Comparison of ENCODE assay signal across 9 mouse cellular contexts in the genomic region with DNA sequence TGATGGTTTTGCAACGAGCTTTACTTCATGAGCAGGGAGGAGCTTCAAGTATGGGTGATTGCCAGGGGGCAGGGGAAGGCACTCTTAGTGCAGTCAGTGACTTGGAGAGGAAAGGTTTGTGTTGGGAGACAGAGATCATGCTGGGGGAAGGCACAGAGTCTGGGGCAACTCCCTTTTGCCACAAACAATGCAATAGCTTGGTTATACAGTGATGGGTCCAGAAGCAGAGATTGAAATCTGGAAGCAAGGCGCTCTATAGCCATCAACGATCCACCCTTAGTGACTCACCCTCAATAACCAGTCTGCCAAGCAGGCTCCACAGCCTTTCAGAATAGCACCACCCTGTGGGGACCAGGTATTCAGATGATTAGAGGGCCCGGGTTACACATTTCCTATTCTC. TPM values are rescaled to one million over a fixed set of nuclear protein-coding genes. Genes with fewer than 3 reads are reported as not detected.
DNase-seq lines count a peak whose midpoint lies in the region; ATAC-seq and TF ChIP-seq lines count a peak whose summit lies in the region.
"Had no signal": no experiment of that assay in that cellular context is flagged by ENCODE, and none has a peak within 500 bp of the region (broad histone marks: within the 10 kb centered on the region; RNA-seq: fewer than 3 reads in every experiment).

No protein-coding gene starts in this region.

- ATAC-seq in liver, embryonic 14.5 days (ENCODE audit: insufficient read depth): no peak
- no peak; the same call in 1 of the 2 replicates for ATAC-seq in liver, embryonic 11.5 days (replicated peaks; ENCODE audit: low FRiP score)

- peak; percentile 39; the same call in 1 of the 2 replicates for TF ChIP-seq CTCF in liver, embryonic 14.5 days (IDR thresholded peaks at IDR 0.05; ENCODE audit: low read depth)

- H3K27ac ChIP-seq in liver, embryonic 14.5 days: no peak overlapping the region
- no peak overlapping the region for H3K27ac ChIP-seq in liver, embryonic 11.5 days (ENCODE audit: low read depth, low read length)
- H3K27ac ChIP-seq: embryonic facial prominence, embryonic 13.5 days; macrophage had no signal

- no peaks in the 10 kb centered on the region for H3K27me3 ChIP-seq in liver, embryonic 14.5 days (ENCODE audit: control insufficient read depth, insufficient read depth, low read length)
- no peaks in the 10 kb centered on the region for H3K27me3 ChIP-seq in liver, embryonic 11.5 days (replicated peaks; ENCODE audit: control insufficient read depth, insufficient read depth, low read length)
- H3K27me3 ChIP-seq: embryonic facial prominence, embryonic 13.5 days had no signal

- H3K4me1 ChIP-seq in liver, embryonic 14.5 days (replicated peaks; ENCODE audit: control insufficient read depth in 2 of 2, insufficient read depth in 2 of 2, low read length in 1 of 2): peaks cover 0 to 7% of the 10 kb centered on the region in 2 experiments; a peak in 1 of 4 replicates
- H3K4me1 ChIP-seq in liver, embryonic 11.5 days (replicated peaks; ENCODE audit: control insufficient read depth, insufficient read depth, low read length): 0 out of 2 replicates have a peak, but pooled peaks cover 4% of the 10 kb centered on the region

- H3K9me3 ChIP-seq in liver, embryonic 14.5 days (ENCODE audit: control insufficient read depth, low read length): no peaks in the 10 kb centered on the region
- no peaks in the 10 kb centered on the region for H3K9me3 ChIP-seq in liver, embryonic 11.5 days (ENCODE audit: control insufficient read depth, low read length)
- H3K9me3 ChIP-seq: embryonic facial prominence, embryonic 13.5 days had no signal

- H3K4me3 ChIP-seq in liver, embryonic 14.5 days (ENCODE audit: insufficient read depth in 1 of 2, low read depth in 2 of 2, low read length in 2 of 2): no peak overlapping the region
- H3K4me3 ChIP-seq in liver, embryonic 11.5 days (ENCODE audit: low read depth, low read length): no peak overlapping the region
- H3K4me3 ChIP-seq: embryonic facial prominence, embryonic 13.5 days had no signal

- no peak overlapping the region for H3K9ac ChIP-seq in liver, embryonic 14.5 days (replicated peaks)
- H3K9ac ChIP-seq in liver, embryonic 11.5 days (ENCODE audit: low read depth, low read length): no peak overlapping the region
- H3K9ac ChIP-seq: embryonic facial prominence, embryonic 13.5 days had no signal

- no peak for DNase-seq in liver, embryonic 14.5 days (ENCODE audit: low read depth in 3 of 3, low spot score in 3 of 3)
- no peak for DNase-seq in liver, embryonic 11.5 days (ENCODE audit: low spot score)
- DNase-seq in T-cell, adult 2 months (ENCODE audit: low spot score): peak; percentile 6
- peak; percentile 38 to 62 for DNase-seq in heart, adult 9 months (ENCODE audit: low spot score in 2 of 2)
- peak; percentile 61 for DNase-seq in lung, postnatal 25 days (ENCODE audit: low spot score)
- no peak for DNase-seq in right cerebral cortex, postnatal 10 days (ENCODE audit: low spot score in 2 of 2)
- DNase-seq in embryo, embryonic 9.5 days (ENCODE audit: extremely low spot score): no peak

- H3K4me2 ChIP-seq in liver, embryonic 14.5 days (ENCODE audit: low read depth): no peak overlapping the region
- no peak overlapping the region for H3K4me2 ChIP-seq in liver, embryonic 11.5 days
- H3K4me2 ChIP-seq: embryonic facial prominence, embryonic 13.5 days had no signal

- 47% methylated on average over 4 of the region's 4 CpGs for WGBS in liver, embryonic 14.5 days (ENCODE audit: insufficient replicate concordance)
- 60% methylated on average over 4 of the region's 4 CpGs for WGBS in liver, embryonic 11.5 days

- no peaks in the 10 kb centered on the region for H3K36me3 ChIP-seq in liver, embryonic 14.5 days (replicated peaks; ENCODE audit: control insufficient read depth, insufficient read depth, low read depth)
- no peaks in the 10 kb centered on the region; the same call in 1 of the 2 replicates for H3K36me3 ChIP-seq in liver, embryonic 11.5 days (ENCODE audit: control insufficient read depth, insufficient read depth, low read length)
- H3K36me3 ChIP-seq: embryonic facial prominence, embryonic 13.5 days had no signal

- TF ChIP-seq EP300 in liver, embryonic 14.5 days (IDR thresholded peaks at IDR 0.05; ENCODE audit: low read depth): no peak

RNA-seq across cellular contexts. Expression of a gene that starts 11.7 kb away (rescaled TPM):
- 6.2 and 7.7 TPM in 2 replicates for polyA plus RNA-seq in liver, embryonic 14.5 days (2012; rRNA removed)
- polyA plus RNA-seq in liver, embryonic 14.5 days (2014; fragmentation: Nextera tagmentation; extraction: Ambion mirVana): 12.6 and 13.1 TPM in 2 replicates
- 19.2 and 20.8 TPM in 2 replicates for polyA plus RNA-seq in liver, embryonic 11.5 days (2014; fragmentation: Nextera tagmentation; extraction: Ambion mirVana)

Comparison
In these comparisons a context has a peak if more than half of its experiments do, and no peak if none do; other contexts are left out.
1. DNase-seq: peak in T-cell, adult 2 months (single experiment), heart, adult 9 months (2 of 2) and lung, postnatal 25 days (single experiment); none in liver, embryonic 14.5 days (0 of 3), liver, embryonic 11.5 days (single experiment), right cerebral cortex, postnatal 10 days (0 of 2) and embryo, embryonic 9.5 days (single experiment).